Mouse (Mus musculus) kidney, adult 2 months (tissue): ENCODE results near the gene Arid1b. TPM values are rescaled to one million over a fixed set of nuclear protein-coding genes. Genes with fewer than 3 reads are reported as not detected.
A peak's percentile ranks its signal among the peaks of the same experiment; 100 is the strongest.

Experiments
- DNase-seq: peaks from one replicate; pipeline ENCODE4 v3.0.0; 2021
- H3K27ac ChIP-seq: fragments of 200-500 bp; 2 replicates; pipeline ENCODE4 v1.5.1; 2012; ENCODE audit warnings: low read depth, low read length, control low read depth, inconsistent platforms; ENCODE audit not compliant: insufficient read depth
- H3K27me3 ChIP-seq: fragments of 200-500 bp; replicated peaks from 2 replicates; pipeline ENCODE4 v1.6.1; 2012; ENCODE audit warnings: mild to moderate bottlenecking, moderate library complexity, low read length, inconsistent platforms; ENCODE audit not compliant: control insufficient read depth, insufficient read depth
- H3K36me3 ChIP-seq: fragments of 200-500 bp; 2 replicates; pipeline ENCODE4 v1.6.1; 2012; ENCODE audit warnings: mild to moderate bottlenecking, moderate library complexity, low read length, inconsistent platforms; ENCODE audit not compliant: control insufficient read depth, insufficient read depth
- H3K4me1 ChIP-seq: fragments of 200-500 bp; 2 replicates; pipeline ENCODE4 v1.6.1; 2011; ENCODE audit warnings: low read length; ENCODE audit not compliant: control insufficient read depth, insufficient read depth
- H3K4me3 ChIP-seq: fragments of 200-500 bp; 2 replicates; pipeline ENCODE4 v1.5.1; 2011; ENCODE audit warnings: mild to moderate bottlenecking, low read depth, low read length, control low read depth; ENCODE audit not compliant: insufficient read depth
- CTCF ChIP-seq: fragments of 200-500 bp; conservative IDR thresholded peaks from 2 replicates; pipeline ENCODE4 v1.5.1; 2011; ENCODE audit warnings: low read depth, mild to moderate bottlenecking, control low read depth, low read length, moderate library complexity, mixed read lengths; ENCODE audit not compliant: insufficient read depth, insufficient read length
- POLR2A ChIP-seq: fragments of 200-500 bp; IDR thresholded peaks from one replicate; pipeline ENCODE4 v1.6.1; 2011; ENCODE audit warnings: low read depth, low read length, control low read depth
- WGBS: fragments of 180-500 bp; shearing (Covaris S2); methylation state at CpG from one replicate; pipeline ENCODE4 v1.1.7; 2018; 5-methylcytosine and 5-hydroxymethylcytosine counted together
- polyA plus RNA-seq: library from polyadenylated mRNA; depleted of rRNA; stranded (reverse); fragments of >200 nt; gene quantifications from 2 replicates; pipeline ENCODE4 v1.2.3, GENCODE M21; 2012

Gene Arid1b
- polyA plus RNA-seq, 1 experiment, result 20.6 TPM

GRCm38 (mm10) chr17:5150660-5151063 is 156.5 kb downstream of the Arid1b start:
- WGBS, result 57% methylated on average over 7 of the region's 7 CpGs
- peak; percentile 26 for DNase-seq
- H3K27me3 ChIP-seq, result no peaks in the 10 kb centered on the region
- H3K36me3 ChIP-seq, result no peaks in the 10 kb centered on the region
- peaks cover 19% of the 10 kb centered on the region for H3K4me1 ChIP-seq
- H3K4me3 ChIP-seq, result no peak overlapping the region
- TF ChIP-seq CTCF (no peak), POLR2A (no peak)
- H3K27ac ChIP-seq, result no peak overlapping the region

GRCm38 (mm10) chr17:5151852-5152251 is 157.7 kb downstream of the Arid1b start:
- Histone ChIP-seq H3K4me3 (no peak overlapping the region), H3K4me1 (peaks cover 23% of the 10 kb centered on the region), H3K36me3 (no peaks in the 10 kb centered on the region), H3K27ac (no peak overlapping the region), H3K27me3 (no peaks in the 10 kb centered on the region)
- DNase-seq, result peak; percentile 52
- 43% methylated on average over 11 of the region's 11 CpGs for WGBS
- TF ChIP-seq POLR2A, result no peak
- TF ChIP-seq CTCF, result no peak

GRCm38 (mm10) chr17:5153461-5153860 is 159.3 kb downstream of the Arid1b start:
- H3K4me3 ChIP-seq, result no peak overlapping the region
- TF ChIP-seq POLR2A, result no peak
- TF ChIP-seq CTCF, result no peak
- 30% methylated on average over 2 of the region's 2 CpGs for WGBS
- no peaks in the 10 kb centered on the region for H3K36me3 ChIP-seq
- H3K4me1 ChIP-seq, result peaks cover 26% of the 10 kb centered on the region
- no peaks in the 10 kb centered on the region for H3K27me3 ChIP-seq
- H3K27ac ChIP-seq, result no peak overlapping the region
- DNase-seq, result peak; percentile 29

- Histone ChIP-seq H3K27ac (no peak overlapping the region; the same call in 1 of the 2 replicates), H3K27me3 (no peaks in the 10 kb centered on the region), H3K4me3 (no peak overlapping the region), H3K36me3 (no peaks in the 10 kb centered on the region), H3K4me1 (peaks cover 26% of the 10 kb centered on the region)
- 53% methylated on average over 6 of the region's 6 CpGs for WGBS
- no peak for DNase-seq
- no peak for TF ChIP-seq CTCF
- TF ChIP-seq POLR2A, result no peak
These were observed 160.2 kb downstream of the Arid1b start for GRCm38 (mm10) chr17:5154322-5154721.

- Histone ChIP-seq H3K36me3 (no peaks in the 10 kb centered on the region), H3K27ac (0 out of 2 replicates have a peak overlapping the region, but pooled peaks have one; percentile 0), H3K4me3 (no peak overlapping the region), H3K27me3 (no peaks in the 10 kb centered on the region), H3K4me1 (peaks cover 27% of the 10 kb centered on the region)
- DNase-seq, result no peak
- 65% methylated on average over 7 of the region's 7 CpGs for WGBS
- TF ChIP-seq POLR2A (no peak), CTCF (no peak)
These were observed 163.5 kb downstream of the Arid1b start for GRCm38 (mm10) chr17:5157609-5158008.

GRCm38 (mm10) chr17:5162525-5162924 is 168.4 kb downstream of the Arid1b start:
- H3K4me1 ChIP-seq, result peaks cover 20% of the 10 kb centered on the region
- no peak overlapping the region for H3K4me3 ChIP-seq
- WGBS, result 39% methylated on average over 2 of the region's 2 CpGs
- TF ChIP-seq CTCF (no peak), POLR2A (no peak)
- no peaks in the 10 kb centered on the region for H3K27me3 ChIP-seq
- peak; percentile 57 for DNase-seq
- H3K36me3 ChIP-seq, result no peaks in the 10 kb centered on the region
- peak overlapping the region; percentile 29 for H3K27ac ChIP-seq

GRCm38 (mm10) chr17:5163251-5163826 is 169.2 kb downstream of the Arid1b start:
- no peak for DNase-seq
- H3K27ac ChIP-seq, result no peak overlapping the region
- WGBS, result 74% methylated on average over 7 of the region's 7 CpGs
- no peaks in the 10 kb centered on the region for H3K36me3 ChIP-seq
- no peaks in the 10 kb centered on the region for H3K27me3 ChIP-seq
- H3K4me1 ChIP-seq, result peaks cover 18% of the 10 kb centered on the region
- H3K4me3 ChIP-seq, result no peak overlapping the region
- TF ChIP-seq CTCF, result no peak
- TF ChIP-seq POLR2A, result no peak

GRCm38 (mm10) chr17:5164794-5165193 is 170.7 kb downstream of the Arid1b start:
- WGBS, result 90% methylated on average over 4 of the region's 4 CpGs
- no peak for TF ChIP-seq CTCF
- no peak for TF ChIP-seq POLR2A
- DNase-seq, result no peak
- no peak overlapping the region for H3K27ac ChIP-seq
- no peak overlapping the region for H3K4me3 ChIP-seq
- H3K27me3 ChIP-seq, result no peaks in the 10 kb centered on the region
- H3K36me3 ChIP-seq, result no peaks in the 10 kb centered on the region
- peaks cover 24% of the 10 kb centered on the region for H3K4me1 ChIP-seq
